Mouse (Mus musculus) liver, adult 2 months (tissue): ENCODE measurements around the gene Tmem131l. TPM values are rescaled to one million over a fixed set of nuclear protein-coding genes. Genes with fewer than 3 reads are reported as not detected.
A peak's percentile ranks its signal among the peaks of the same experiment; 100 is the strongest.

ENCODE experiments used
- DNase-seq: peaks from one replicate; pipeline ENCODE4 v3.0.0-alpha.2; 2011; ENCODE audit warnings: low read depth, low spot score; ENCODE audit errors: extremely low read depth
- H3K27ac ChIP-seq: fragments of 200-500 bp; replicated peaks from 2 replicates; pipeline ENCODE4 v1.5.1; 2012; ENCODE audit warnings: low read depth, mild to moderate bottlenecking, control low read depth, inconsistent platforms, low read length; ENCODE audit not compliant: insufficient read depth
- H3K27me3 ChIP-seq: fragments of 200-500 bp; 2 replicates; pipeline ENCODE4 v1.6.1; 2012; ENCODE audit warnings: mild to moderate bottlenecking, moderate library complexity, low read length, inconsistent platforms; ENCODE audit not compliant: control insufficient read depth, insufficient read depth
- H3K36me3 ChIP-seq: fragments of 200-500 bp; 2 replicates; pipeline ENCODE4 v1.6.1; 2012; ENCODE audit warnings: low read length, inconsistent platforms; ENCODE audit not compliant: control insufficient read depth, insufficient read depth
- H3K4me1 ChIP-seq: fragments of 200-500 bp; 2 replicates; pipeline ENCODE4 v1.6.1; 2011; ENCODE audit warnings: low read length; ENCODE audit not compliant: control insufficient read depth, insufficient read depth
- H3K4me3 ChIP-seq: fragments of 200-500 bp; 2 replicates; pipeline ENCODE4 v1.5.1; 2011; ENCODE audit warnings: low read depth, mild to moderate bottlenecking, control low read depth, low read length, moderate library complexity; ENCODE audit not compliant: insufficient read depth
- H3K79me2 ChIP-seq: fragments of 200-500 bp; 2 replicates; pipeline ENCODE4 v1.6.1; 2012; ENCODE audit warnings: inconsistent platforms, mild to moderate bottlenecking, low read length, moderate library complexity; ENCODE audit not compliant: control insufficient read depth, insufficient read depth
- H3K9ac ChIP-seq: fragments of 200-500 bp; 2 replicates; pipeline ENCODE4 v1.6.1; 2012; ENCODE audit warnings: low read depth, mild to moderate bottlenecking, control low read depth, inconsistent platforms, low read length
- CTCF ChIP-seq: fragments of 200-500 bp; IDR thresholded peaks from 2 replicates; pipeline ENCODE4 v1.5.1; 2011; ENCODE audit warnings: low read depth, low read length, control low read depth
- POLR2A ChIP-seq: fragments of 200-500 bp; IDR thresholded peaks from 2 replicates; pipeline ENCODE4 v1.6.1; 2011; ENCODE audit warnings: low read length, control low read depth; ENCODE audit not compliant: insufficient read depth; ENCODE audit errors: extremely low read depth
- whole genome bisulfite sequencing: fragments of 180-500 bp; shearing (Covaris S2); methylation state at CpG from one replicate; pipeline ENCODE4 v1.1.7; 2018; 5-methylcytosine and 5-hydroxymethylcytosine counted together
- polyA plus RNA-seq: library from polyadenylated mRNA; depleted of rRNA; stranded (reverse); fragments of >200 nt; gene quantifications from 2 replicates; pipeline ENCODE4 v1.2.3, GENCODE M21; 2012
- total RNA-seq: library from RNA; depleted of rRNA; stranded (reverse); fragments of >200 nt; gene quantifications from 2 replicates; pipeline ENCODE4 v1.2.3, GENCODE M21; 2014

Tmem131l gene
- total and polyA plus RNA-seq, 2 experiments: 15.3 to 21.1 TPM

- DNase-seq: peak; percentile 54
- Histone ChIP-seq H3K27ac (no peak overlapping the region), H3K79me2 (no peaks in the 10 kb centered on the region; the same call in 1 of the 2 replicates), H3K27me3 (no peaks in the 10 kb centered on the region), H3K36me3 (peaks cover 5% of the 10 kb centered on the region; the same call in 1 of the 2 replicates), H3K4me3 (no peak overlapping the region), H3K9ac (no peak overlapping the region), H3K4me1 (no peaks in the 10 kb centered on the region)
- no peak for TF ChIP-seq POLR2A
- no peak for TF ChIP-seq CTCF
- 68% methylated on average over 8 of the region's 8 CpGs for WGBS
Observed at GRCm38 (mm10) chr3:83953879-83954278, 86.1 kb downstream of the Tmem131l start.

GRCm38 (mm10) chr3:83948801-83949200 is 91.2 kb downstream of the Tmem131l start:
- WGBS: 91% methylated on average over 4 of the region's 4 CpGs
- Histone ChIP-seq H3K4me1 (no peaks in the 10 kb centered on the region), H3K79me2 (no peaks in the 10 kb centered on the region), H3K4me3 (no peak overlapping the region), H3K27ac (no peak overlapping the region), H3K36me3 (no peaks in the 10 kb centered on the region), H3K27me3 (no peaks in the 10 kb centered on the region), H3K9ac (no peak overlapping the region)
- no peak for DNase-seq
- TF ChIP-seq POLR2A (no peak), CTCF (no peak)

GRCm38 (mm10) chr3:83947476-83948245 is 92.3 kb downstream of the Tmem131l start:
- Histone ChIP-seq H3K27ac (no peak overlapping the region), H3K79me2 (no peaks in the 10 kb centered on the region), H3K4me3 (no peak overlapping the region), H3K4me1 (no peaks in the 10 kb centered on the region), H3K36me3 (peaks cover 4% of the 10 kb centered on the region; the same call in 1 of the 2 replicates), H3K27me3 (no peaks in the 10 kb centered on the region), H3K9ac (no peak overlapping the region)
- peak; percentile 78 for DNase-seq
- WGBS: 48% methylated on average over 8 of the region's 8 CpGs
- TF ChIP-seq CTCF (no peak), POLR2A (no peak)

- peak; percentile 31 for DNase-seq
- Histone ChIP-seq H3K9ac (no peak overlapping the region), H3K4me1 (no peaks in the 10 kb centered on the region), H3K36me3 (peaks cover 11% of the 10 kb centered on the region; the same call in 1 of the 2 replicates), H3K4me3 (no peak overlapping the region), H3K27ac (no peak overlapping the region), H3K79me2 (no peaks in the 10 kb centered on the region), H3K27me3 (no peaks in the 10 kb centered on the region)
- WGBS: 44% methylated on average over 1 of the region's 1 CpGs
- TF ChIP-seq POLR2A (no peak), CTCF (no peak; the same call in 1 of the 2 replicates)
Observed at GRCm38 (mm10) chr3:83946848-83947247, 93.1 kb downstream of the Tmem131l start.

GRCm38 (mm10) chr3:83943691-83944090 is 96.3 kb downstream of the Tmem131l start:
- WGBS: 99% methylated on average over 2 of the region's 2 CpGs
- Histone ChIP-seq H3K4me3 (no peak overlapping the region), H3K9ac (no peak overlapping the region), H3K4me1 (no peaks in the 10 kb centered on the region), H3K27ac (no peak overlapping the region), H3K27me3 (no peaks in the 10 kb centered on the region), H3K36me3 (peaks cover 35% of the 10 kb centered on the region), H3K79me2 (no peaks in the 10 kb centered on the region)
- DNase-seq: no peak
- TF ChIP-seq POLR2A: no peak
- no peak for TF ChIP-seq CTCF

- 82% methylated on average over 4 of the region's 4 CpGs for WGBS
Observed at GRCm38 (mm10) chr3:83943212-83943611, 96.8 kb downstream of the Tmem131l start.

More at GRCm38 (mm10) chr3:83943212-83943611, 96.8 kb downstream of the Tmem131l start:
- peaks cover 38% of the 10 kb centered on the region for H3K36me3 ChIP-seq
- no peak overlapping the region for H3K9ac ChIP-seq
- no peaks in the 10 kb centered on the region for H3K4me1 ChIP-seq
- no peak overlapping the region for H3K4me3 ChIP-seq
- no peak for DNase-seq
- no peak for TF ChIP-seq POLR2A
- TF ChIP-seq CTCF: no peak
- H3K27me3 ChIP-seq: no peaks in the 10 kb centered on the region
- no peaks in the 10 kb centered on the region for H3K79me2 ChIP-seq
- no peak overlapping the region for H3K27ac ChIP-seq
